Mouse (Mus musculus) forebrain, embryonic 10.5 days (tissue): Measurements from ENCODE around the gene Phc3. TPM values are rescaled to one million over a fixed set of nuclear protein-coding genes. Genes with fewer than 3 reads are reported as not detected.
A peak's percentile ranks its signal among the peaks of the same experiment; 100 is the strongest.

Experiments used
- DNase-seq: peaks from one replicate; pipeline ENCODE4 v3.0.0-alpha.2; 2017; ENCODE audit warnings: low spot score; ENCODE audit errors: extremely low spot score
- H3K27ac ChIP-seq: fragments of 300-500 bp; sonication (generic); 2 replicates; pipeline ENCODE4 v1.5.1; 2016; ENCODE audit warnings: mild to moderate bottlenecking
- H3K27me3 ChIP-seq: fragments of 300-500 bp; sonication (generic); 2 replicates; pipeline ENCODE4 v1.6.1; 2016; ENCODE audit warnings: mild to moderate bottlenecking; ENCODE audit not compliant: poor library complexity, severe bottlenecking
- H3K36me3 ChIP-seq: fragments of 300-500 bp; sonication (generic); replicated peaks from 2 replicates; pipeline ENCODE4 v1.6.1; 2016; ENCODE audit warnings: mild to moderate bottlenecking, moderate library complexity
- H3K4me1 ChIP-seq: fragments of 300-500 bp; sonication (generic); 2 replicates; pipeline ENCODE4 v1.6.1; 2016
- H3K4me3 ChIP-seq: fragments of 300-500 bp; sonication (generic); 2 replicates; pipeline ENCODE4 v1.5.1; 2016; ENCODE audit warnings: mild to moderate bottlenecking, moderate library complexity
- H3K9me3 ChIP-seq: fragments of 300-500 bp; sonication (generic); 2 replicates; pipeline ENCODE4 v1.6.1; 2016; ENCODE audit warnings: mild to moderate bottlenecking, moderate library complexity
- WGBS: fragments of 180-500 bp; shearing (Covaris S2); methylation state at CpG from one replicate; pipeline ENCODE4 v1.1.7; 2016; 5-methylcytosine and 5-hydroxymethylcytosine counted together
- polyA plus RNA-seq: library from polyadenylated mRNA; unstranded; fragments of >200 nt; fragmentation: Nextera tagmentation; extraction: Ambion mirVana; gene quantifications from 2 replicates; pipeline ENCODE4 v1.2.1, GENCODE M21; 2016

Phc3 gene
- polyA plus RNA-seq, 1 experiment from 2014 or later, result 5.9 TPM

GRCm38 (mm10) chr3:30964216-30964615, 5.0 kb downstream of the Phc3 start:
- Histone ChIP-seq H3K27ac (no peak overlapping the region), H3K4me3 (no peak overlapping the region), H3K4me1 (peaks cover 23% of the 10 kb centered on the region), H3K27me3 (no peaks in the 10 kb centered on the region), H3K9me3 (peaks cover 8% of the 10 kb centered on the region; the same call in 1 of the 2 replicates), H3K36me3 (peaks cover 65% of the 10 kb centered on the region)
- WGBS, result 90% methylated on average over 3 of the region's 3 CpGs
- no peak for DNase-seq

- Histone ChIP-seq H3K36me3 (peaks cover 76% of the 10 kb centered on the region), H3K4me1 (peaks cover 16% of the 10 kb centered on the region), H3K27ac (no peak overlapping the region), H3K9me3 (peaks cover 8% of the 10 kb centered on the region; the same call in 1 of the 2 replicates), H3K4me3 (no peak overlapping the region), H3K27me3 (no peaks in the 10 kb centered on the region)
- 94% methylated on average over 4 of the region's 4 CpGs for WGBS
- DNase-seq, result no peak
Observed at GRCm38 (mm10) chr3:30963100-30963499, 6.1 kb downstream of the Phc3 start.

GRCm38 (mm10) chr3:30959868-30960831, 9.1 kb downstream of the Phc3 start:
- Histone ChIP-seq H3K27ac (0 out of 2 replicates have a peak overlapping the region, but pooled peaks have one; percentile 9), H3K4me3 (no peak overlapping the region), H3K36me3 (peaks cover 96% of the 10 kb centered on the region), H3K9me3 (peaks cover 8% of the 10 kb centered on the region; the same call in 1 of the 2 replicates), H3K4me1 (peaks cover 12% of the 10 kb centered on the region), H3K27me3 (no peaks in the 10 kb centered on the region)
- WGBS, result 78% methylated on average over 7 of the region's 7 CpGs
- DNase-seq, result no peak

DNA sequence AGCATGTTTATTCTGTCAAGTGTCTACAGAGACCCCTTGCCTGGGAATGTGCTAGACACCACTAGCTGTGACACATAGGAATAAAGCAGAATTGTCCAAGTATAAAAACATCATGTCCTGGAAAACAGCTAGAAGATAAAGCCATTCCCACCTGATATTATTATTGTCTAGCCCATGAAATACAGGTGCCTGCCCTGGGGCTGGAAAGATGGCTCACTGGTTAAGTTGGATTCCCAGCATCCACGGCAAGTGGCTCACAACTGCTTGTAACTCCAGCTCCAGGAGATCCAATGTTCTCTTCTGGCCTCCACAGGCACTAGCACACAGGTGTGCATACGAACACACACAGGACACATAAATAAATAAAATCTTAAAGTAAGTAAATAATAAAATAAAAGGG, 10.5 kb downstream of the Phc3 start:
- no peak overlapping the region for H3K4me3 ChIP-seq
- H3K27me3 ChIP-seq, result no peaks in the 10 kb centered on the region
- DNase-seq, result no peak
- peaks cover 12% of the 10 kb centered on the region for H3K4me1 ChIP-seq
- peaks cover 96% of the 10 kb centered on the region for H3K36me3 ChIP-seq
- 79% methylated on average over 2 of the region's 2 CpGs for WGBS
- H3K9me3 ChIP-seq, result peaks cover 8% of the 10 kb centered on the region; the same call in 1 of the 2 replicates
- no peak overlapping the region for H3K27ac ChIP-seq

GRCm38 (mm10) chr3:30956327-30956726, 12.9 kb downstream of the Phc3 start:
- Histone ChIP-seq H3K9me3 (no peaks in the 10 kb centered on the region), H3K4me1 (peaks cover 12% of the 10 kb centered on the region), H3K36me3 (peaks cover 91% of the 10 kb centered on the region), H3K4me3 (no peak overlapping the region), H3K27ac (no peak overlapping the region), H3K27me3 (no peaks in the 10 kb centered on the region)
- 95% methylated on average over 6 of the region's 6 CpGs for WGBS
- no peak for DNase-seq

- Histone ChIP-seq H3K36me3 (peaks cover 86% of the 10 kb centered on the region), H3K4me3 (no peak overlapping the region)
- 93% methylated on average over 12 of the region's 12 CpGs for WGBS
Observed at GRCm38 (mm10) chr3:30952273-30953070, 16.7 kb downstream of the Phc3 start.

GRCm38 (mm10) chr3:30951652-30952051, 17.6 kb downstream of the Phc3 start:
- WGBS, result 92% methylated on average over 3 of the region's 3 CpGs
- H3K36me3 ChIP-seq, result peaks cover 86% of the 10 kb centered on the region
- H3K27me3 ChIP-seq, result no peaks in the 10 kb centered on the region
- no peak for DNase-seq
- no peaks in the 10 kb centered on the region for H3K4me1 ChIP-seq
- no peak overlapping the region for H3K4me3 ChIP-seq
- no peak overlapping the region for H3K27ac ChIP-seq
- no peaks in the 10 kb centered on the region for H3K9me3 ChIP-seq

More at GRCm38 (mm10) chr3:30952273-30953070, 16.7 kb downstream of the Phc3 start:
- no peaks in the 10 kb centered on the region for H3K4me1 ChIP-seq
- no peaks in the 10 kb centered on the region for H3K27me3 ChIP-seq
- no peak for DNase-seq
- H3K27ac ChIP-seq, result no peak overlapping the region
- no peaks in the 10 kb centered on the region for H3K9me3 ChIP-seq

GRCm38 (mm10) chr3:30934384-30934783, 34.8 kb downstream of the Phc3 start:
- no peak for DNase-seq
- H3K27me3 ChIP-seq, result no peaks in the 10 kb centered on the region
- no peaks in the 10 kb centered on the region for H3K4me1 ChIP-seq
- H3K27ac ChIP-seq, result no peak overlapping the region
- H3K4me3 ChIP-seq, result no peak overlapping the region
- H3K36me3 ChIP-seq, result peaks cover 50% of the 10 kb centered on the region
- H3K9me3 ChIP-seq, result no peaks in the 10 kb centered on the region

DNA sequence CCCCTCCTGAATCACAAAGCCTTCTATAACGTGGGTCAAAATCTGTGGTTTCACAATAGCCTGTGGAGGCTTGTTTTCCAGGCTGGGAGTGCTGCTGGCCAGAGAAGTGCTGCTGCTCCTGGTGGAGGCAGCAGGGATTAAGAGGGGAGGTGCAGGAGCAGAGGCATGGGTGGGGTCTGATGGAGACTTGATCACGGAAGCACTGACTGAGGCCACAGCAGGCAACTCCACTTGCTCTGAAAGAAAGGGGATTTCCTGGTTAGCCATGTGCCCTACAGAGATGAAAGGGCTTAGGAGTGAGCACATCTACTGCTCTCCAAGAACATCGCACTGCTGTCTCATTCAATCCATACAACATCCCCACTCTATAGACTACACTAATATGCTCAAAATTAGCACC, 39.4 kb downstream of the Phc3 start:
- Histone ChIP-seq H3K36me3 (peaks cover 42% of the 10 kb centered on the region), H3K27ac (no peak overlapping the region), H3K27me3 (no peaks in the 10 kb centered on the region), H3K4me3 (no peak overlapping the region), H3K4me1 (no peaks in the 10 kb centered on the region), H3K9me3 (no peaks in the 10 kb centered on the region)
- DNase-seq, result no peak
- whole genome bisulfite sequencing, result 38% methylated on average over 3 of the region's 3 CpGs

- no peaks in the 10 kb centered on the region for H3K4me1 ChIP-seq
- DNase-seq, result no peak
- H3K27ac ChIP-seq, result no peak overlapping the region
- H3K9me3 ChIP-seq, result no peaks in the 10 kb centered on the region
- H3K36me3 ChIP-seq, result peaks cover 43% of the 10 kb centered on the region
- H3K27me3 ChIP-seq, result no peaks in the 10 kb centered on the region
- H3K4me3 ChIP-seq, result no peak overlapping the region
- 98% methylated on average over 3 of the region's 3 CpGs for WGBS
Observed at GRCm38 (mm10) chr3:30927664-30928063, 41.6 kb downstream of the Phc3 start.

DNA sequence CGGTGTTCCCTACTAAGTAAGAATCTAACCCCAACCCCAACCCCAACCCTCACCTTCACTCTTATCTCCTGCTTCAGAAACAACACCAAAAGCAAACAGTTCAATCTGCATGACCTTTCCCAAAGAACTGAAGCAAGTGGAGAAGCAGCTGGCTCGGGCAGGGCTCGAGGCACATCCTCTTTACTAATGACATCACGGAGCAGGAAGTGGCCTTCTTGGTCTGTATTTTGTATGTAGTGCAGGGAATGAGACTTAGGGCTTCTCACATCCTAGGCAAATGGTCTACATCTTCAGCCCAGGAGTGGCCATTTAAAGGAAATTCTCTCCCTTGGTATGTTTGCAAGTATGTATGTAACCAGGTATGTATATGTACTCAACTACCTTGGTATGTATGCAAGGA, 52.1 kb downstream of the Phc3 start:
- no peaks in the 10 kb centered on the region for H3K27me3 ChIP-seq
- WGBS, result 82% methylated on average over 4 of the region's 4 CpGs
- no peak overlapping the region for H3K4me3 ChIP-seq
- peaks cover 3% of the 10 kb centered on the region; the same call in 1 of the 2 replicates for H3K9me3 ChIP-seq
- peaks cover 74% of the 10 kb centered on the region for H3K36me3 ChIP-seq
- H3K4me1 ChIP-seq, result no peaks in the 10 kb centered on the region
- H3K27ac ChIP-seq, result no peak overlapping the region
- DNase-seq, result no peak

DNA sequence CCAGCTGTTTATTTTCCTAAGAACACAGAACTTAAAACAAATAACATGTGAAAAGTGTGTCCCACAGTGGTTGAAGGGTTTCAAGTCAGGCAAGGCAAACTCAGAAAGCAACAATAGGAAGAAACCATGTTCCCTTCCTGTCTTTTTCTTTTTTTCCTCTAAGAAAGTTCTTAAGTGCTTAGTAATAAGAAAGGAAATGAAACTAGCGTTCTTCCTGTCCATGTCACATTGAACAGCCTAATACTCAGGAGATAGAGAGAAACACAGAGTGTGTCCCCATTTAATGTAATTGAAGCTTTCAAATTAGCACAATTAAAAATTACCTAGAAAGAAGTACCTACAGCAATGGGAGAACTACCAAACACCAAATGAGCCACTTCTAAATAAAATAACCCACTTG, 64.6 kb downstream of the Phc3 start:
- H3K4me1 ChIP-seq, result no peaks in the 10 kb centered on the region
- no peak overlapping the region for H3K27ac ChIP-seq
- no peak overlapping the region for H3K4me3 ChIP-seq
- no peaks in the 10 kb centered on the region for H3K9me3 ChIP-seq
- no peaks in the 10 kb centered on the region for H3K27me3 ChIP-seq
- 91% methylated on average over 1 of the region's 1 CpGs for WGBS
- no peak for DNase-seq
- H3K36me3 ChIP-seq, result peaks cover 69% of the 10 kb centered on the region

DNA sequence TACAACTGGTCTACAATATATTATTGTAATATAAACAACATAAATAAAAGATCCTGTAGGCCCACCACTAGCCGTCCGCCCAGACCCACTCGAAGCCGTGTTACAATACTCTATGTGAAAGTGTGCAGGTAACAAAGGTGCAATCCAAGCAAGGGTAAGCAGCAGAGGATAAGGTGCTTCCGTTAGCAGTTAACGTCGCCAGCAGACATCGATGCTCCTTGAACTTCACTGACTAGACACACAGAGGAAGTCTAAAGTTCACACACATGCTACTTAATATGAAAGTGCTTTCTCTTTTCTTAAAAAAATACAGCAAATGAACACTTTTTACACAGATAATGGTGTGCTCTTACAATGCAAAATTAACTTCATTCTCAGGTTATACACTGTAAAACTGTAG, 69.8 kb downstream of the Phc3 start:
- H3K36me3 ChIP-seq, result peaks cover 54% of the 10 kb centered on the region
- 93% methylated on average over 8 of the region's 8 CpGs for WGBS

More for the DNA sequence above, 69.8 kb downstream of the Phc3 start:
- no peak overlapping the region for H3K4me3 ChIP-seq
- H3K9me3 ChIP-seq, result no peaks in the 10 kb centered on the region
- H3K4me1 ChIP-seq, result no peaks in the 10 kb centered on the region
- DNase-seq, result no peak
- no peaks in the 10 kb centered on the region for H3K27me3 ChIP-seq
- H3K27ac ChIP-seq, result no peak overlapping the region
